Mouse (Mus musculus) neural tube, embryonic 15.5 days (tissue): Measurements from ENCODE around the gene Retnla. TPM values are rescaled to one million over a fixed set of nuclear protein-coding genes. Genes with fewer than 3 reads are reported as not detected.

Experiments used
- polyA plus RNA-seq: library from polyadenylated mRNA; unstranded; fragments of >200 nt; fragmentation: Nextera tagmentation; extraction: Ambion mirVana; gene quantifications from 2 replicates; pipeline ENCODE4 v1.2.1, GENCODE M21; 2015

Retnla gene
- polyA plus RNA-seq, 1 experiment from 2014 or later = not detected

Other genes starting within 250 kb of the Retnla start
- 0.26 and 5.2 TPM in 2 replicates for gene Trat1, start 70.5 kb upstream of the Retnla start, polyA plus RNA-seq
- not detected in 2 replicates for gene Retnlb, start 25.7 kb upstream of the Retnla start, polyA plus RNA-seq
- 0.37 and 1.2 TPM in 2 replicates for gene Retnlg, start 30.1 kb downstream of the Retnla start, polyA plus RNA-seq
- gene Dzip3, start 151.6 kb downstream of the Retnla start, polyA plus RNA-seq = 52.1 and 57.5 TPM in 2 replicates
- 4.3 and 9.0 TPM in 2 replicates for gene Cip2a, start 151.6 kb downstream of the Retnla start, polyA plus RNA-seq
- 0.05 and 0.10 TPM in 2 replicates for gene Myh15, start 214.9 kb downstream of the Retnla start, polyA plus RNA-seq